Mouse (Mus musculus) inflammation-experienced regulatory T-cells, adult 16 weeks (primary cell): ENCODE results near the gene Mlh3. TPM values are rescaled to one million over a fixed set of nuclear protein-coding genes. Genes with fewer than 3 reads are reported as not detected.

Experiments used
- polyA plus RNA-seq: library from polyadenylated mRNA; unstranded; fragments of 100-300 nt; shearing (Covaris generic); gene quantifications from one replicate; pipeline ENCODE4 v1.2.1, GENCODE M21; 2017

Gene Mlh3
- polyA plus RNA-seq: 21.4 TPM

GRCm38 (mm10) chr12:85270319-85270718, at the start of gene Mlh3:
Mlh3 (minus strand) TSS chr12:85270599.

GRCm38 (mm10) chr12:85288486-85289156, 18.2 kb upstream of the Mlh3 start, which contains the start of gene Zc2hc1c:
Zc2hc1c (plus strand) TSS chr12:85288591.

GRCm38 (mm10) chr12:85287809-85288485, 17.5 kb upstream of the Mlh3 start, which contains the start of gene Acyp1:
Acyp1 (minus strand) TSS chr12:85288438.

GRCm38 (mm10) chr12:85219236-85219904, 51.0 kb downstream of the Mlh3 start, which contains the start of gene Eif2b2:
Eif2b2 (plus strand) TSS chr12:85219481.

Other genes with a start within 250 kb of the Mlh3 start
- 9.2 TPM for gene Prox2, start 159.8 kb downstream of the Mlh3 start, polyA plus RNA-seq
- gene Dlst, start 159.8 kb downstream of the Mlh3 start, polyA plus RNA-seq: 100 TPM
- 1.4 TPM for gene Rps6kl1, start 119.3 kb downstream of the Mlh3 start, polyA plus RNA-seq
- not detected for gene Pgf, start 92.8 kb downstream of the Mlh3 start, polyA plus RNA-seq
- 109 TPM for gene Eif2b2, start 51.1 kb downstream of the Mlh3 start, polyA plus RNA-seq
- 60.6 TPM for gene Acyp1, start 17.8 kb upstream of the Mlh3 start, polyA plus RNA-seq
- gene Zc2hc1c, start 18.0 kb upstream of the Mlh3 start, polyA plus RNA-seq: 0.44 TPM
- 17.3 TPM for gene Nek9, start 68.8 kb upstream of the Mlh3 start, polyA plus RNA-seq
- 169 TPM for gene Tmed10, start 104.2 kb upstream of the Mlh3 start, polyA plus RNA-seq
- 9.9 TPM for gene Fos, start 203.3 kb upstream of the Mlh3 start, polyA plus RNA-seq